Comparison of ENCODE assay signal across 9 mouse cellular contexts in genomic region chr11:77497851-77498250, GRCm38 (mm10). TPM values are rescaled to one million over a fixed set of nuclear protein-coding genes. Genes with fewer than 3 reads are reported as not detected.
A peak's percentile ranks its signal among the peaks of the same experiment; 100 is the strongest.
DNase-seq lines count a peak whose midpoint lies in the region; ATAC-seq and TF ChIP-seq lines count a peak whose summit lies in the region.
"Had no signal": no experiment of that assay in that cellular context is flagged by ENCODE, and none has a peak within 500 bp of the region (broad histone marks: within the 10 kb centered on the region; RNA-seq: fewer than 3 reads in every experiment).

No protein-coding gene starts in this region.

- H3K36me3 ChIP-seq in heart, embryonic 11.5 days (ENCODE audit: control insufficient read depth, insufficient read depth, low read length): peaks cover 16% of the 10 kb centered on the region
- H3K36me3 ChIP-seq in limb, embryonic 10.5 days: peaks cover 55% of the 10 kb centered on the region
- H3K36me3 ChIP-seq in midbrain, postnatal 0 days (ENCODE audit: insufficient read depth, low read length): peaks cover 27% of the 10 kb centered on the region

- H3K27ac ChIP-seq in left cerebral cortex, adult 2 months: peak overlapping the region; percentile 84
- H3K27ac ChIP-seq in heart, embryonic 11.5 days (ENCODE audit: low read depth, low read length): peak overlapping the region; percentile 94
- H3K27ac ChIP-seq in limb, embryonic 10.5 days: peak overlapping the region; percentile 88
- H3K27ac ChIP-seq in midbrain, postnatal 0 days (ENCODE audit: low read depth, low read length): 0 out of 2 replicates have a peak overlapping the region, but pooled peaks have one; percentile 0

- ATAC-seq in heart, embryonic 11.5 days (replicated peaks; ENCODE audit: insufficient number of reproducible peaks, low FRiP score, low TSS enrichment): no peak
- ATAC-seq in midbrain, postnatal 0 days (ENCODE audit: low FRiP score): no peak
- ATAC-seq in megakaryocyte-erythroid progenitor cell, adult 5-6 weeks (replicated peaks; ENCODE audit: low FRiP score, low TSS enrichment, poor library complexity, severe bottlenecking): no peak

- peak overlapping the region; percentile 58 for H3K9ac ChIP-seq in heart, embryonic 11.5 days (ENCODE audit: low read depth, low read length)
- no peak overlapping the region for H3K9ac ChIP-seq in midbrain, postnatal 0 days (replicated peaks; ENCODE audit: low read length, poor library complexity, severe bottlenecking)

- no peaks in the 10 kb centered on the region for H3K27me3 ChIP-seq in heart, embryonic 11.5 days (ENCODE audit: control insufficient read depth, insufficient read depth, low read length)
- no peaks in the 10 kb centered on the region for H3K27me3 ChIP-seq in limb, embryonic 10.5 days (ENCODE audit: low read depth, poor library complexity, severe bottlenecking)
- no peaks in the 10 kb centered on the region for H3K27me3 ChIP-seq in midbrain, postnatal 0 days (ENCODE audit: insufficient read depth, low read length)

- WGBS in heart, embryonic 11.5 days (ENCODE audit: insufficient replicate concordance): 30% methylated on average over 4 of the region's 4 CpGs
- WGBS in limb, embryonic 10.5 days: 34% methylated on average over 4 of the region's 4 CpGs
- 44% methylated on average over 4 of the region's 4 CpGs for WGBS in midbrain, postnatal 0 days

- no peak for DNase-seq in left cerebral cortex, adult 2 months (ENCODE audit: extremely low spot score in 1 of 2, low spot score in 2 of 2)
- no peak for DNase-seq in left cerebral cortex, adult 9 months (ENCODE audit: low spot score in 2 of 2)
- DNase-seq in limb, embryonic 10.5 days (ENCODE audit: low spot score): no peak
- no peak for DNase-seq in midbrain, postnatal 0 days (ENCODE audit: low spot score)
- DNase-seq in adrenal gland, postnatal 4 days (ENCODE audit: low spot score in 2 of 2): no peak
- DNase-seq in cerebellum, postnatal 36 days: no peak

- H3K4me1 ChIP-seq in heart, embryonic 11.5 days (ENCODE audit: control insufficient read depth, insufficient read depth, low read length): peaks cover 44% of the 10 kb centered on the region
- peaks cover 79% of the 10 kb centered on the region for H3K4me1 ChIP-seq in limb, embryonic 10.5 days
- H3K4me1 ChIP-seq in midbrain, postnatal 0 days (ENCODE audit: insufficient read depth, low read length): peaks cover 9% of the 10 kb centered on the region; the same call in 1 of the 2 replicates

- no peaks in the 10 kb centered on the region for H3K9me3 ChIP-seq in heart, embryonic 11.5 days (replicated peaks; ENCODE audit: control insufficient read depth, low read length)
- no peaks in the 10 kb centered on the region for H3K9me3 ChIP-seq in limb, embryonic 10.5 days (replicated peaks)
- no peaks in the 10 kb centered on the region for H3K9me3 ChIP-seq in midbrain, postnatal 0 days (ENCODE audit: low read length)

- peak overlapping the region; percentile 37 for H3K4me2 ChIP-seq in heart, embryonic 11.5 days
- H3K4me2 ChIP-seq in midbrain, postnatal 0 days (ENCODE audit: low read depth, low read length, poor library complexity, severe bottlenecking): no peak overlapping the region

- no peak for TF ChIP-seq CTCF in left cerebral cortex, adult 2 months (IDR thresholded peaks at IDR 0.05)
- TF ChIP-seq CTCF in midbrain, postnatal 0 days (IDR thresholded peaks at IDR 0.05): no peak

- H3K4me3 ChIP-seq in left cerebral cortex, adult 2 months: no peak overlapping the region
- no peak overlapping the region; the same call in 1 of the 2 replicates for H3K4me3 ChIP-seq in heart, embryonic 11.5 days (ENCODE audit: low read depth, low read length)
- peak overlapping the region; percentile 34 for H3K4me3 ChIP-seq in limb, embryonic 10.5 days
- no peak overlapping the region for H3K4me3 ChIP-seq in midbrain, postnatal 0 days (ENCODE audit: low read depth, low read length)

- intact Hi-C loops in left cerebral cortex, adult 2 months (cut with DNase I): loop anchor here (10.0 kb wide), 1 partner anchor 487 kb away; the partner anchor contains the start of gene Phf12

RNA-seq across cellular contexts. Expression of gene Git1, which starts 4.5 kb away (rescaled TPM):
- 100 to 1,000 TPM; 297 to 305 TPM for total RNA-seq in left cerebral cortex, adult 2 months (2021)
- polyA plus RNA-seq in heart, embryonic 11.5 days (2014; fragmentation: Nextera tagmentation; extraction: Ambion mirVana): 13.3 and 15.1 TPM in 2 replicates
- 13.6 and 14.8 TPM in 2 replicates for polyA plus RNA-seq in limb, embryonic 10.5 days (2016; fragmentation: Nextera tagmentation; extraction: Ambion mirVana)
- total RNA-seq in midbrain, postnatal 0 days (2014; rRNA removed): 111 and 143 TPM in 2 replicates
- polyA plus RNA-seq in midbrain, postnatal 0 days (2015; fragmentation: Nextera tagmentation; extraction: Ambion mirVana): 18.5 and 19.6 TPM in 2 replicates
- 28.7 and 37.5 TPM in 2 replicates for total RNA-seq in megakaryocyte-erythroid progenitor cell, adult 5-6 weeks (2014; fragmentation: Nextera tagmentation)
- 10.9 and 13.6 TPM in 2 replicates for total RNA-seq in megakaryocyte-erythroid progenitor cell, adult 5-6 weeks (2017)
- 10 to 100 TPM; 79.8 to 87.9 TPM for total RNA-seq in adrenal gland, postnatal 4 days (2021)

RNA-seq across cellular contexts. Expression of gene Ankrd13b, which starts 8.4 kb away (rescaled TPM):
- 10 to 100 TPM; 89.7 to 91.7 TPM for total RNA-seq in left cerebral cortex, adult 2 months (2021)
- polyA plus RNA-seq in heart, embryonic 11.5 days (2014; fragmentation: Nextera tagmentation; extraction: Ambion mirVana): 3.0 and 3.4 TPM in 2 replicates
- 12.5 and 13.4 TPM in 2 replicates for polyA plus RNA-seq in limb, embryonic 10.5 days (2016; fragmentation: Nextera tagmentation; extraction: Ambion mirVana)
- total RNA-seq in midbrain, postnatal 0 days (2014; rRNA removed): 70.3 and 75.5 TPM in 2 replicates
- polyA plus RNA-seq in midbrain, postnatal 0 days (2015; fragmentation: Nextera tagmentation; extraction: Ambion mirVana): 41.5 and 43.6 TPM in 2 replicates
- total RNA-seq in megakaryocyte-erythroid progenitor cell, adult 5-6 weeks (2014; fragmentation: Nextera tagmentation): 25.8 and 26.4 TPM in 2 replicates
- 8.3 and 11.7 TPM in 2 replicates for total RNA-seq in megakaryocyte-erythroid progenitor cell, adult 5-6 weeks (2017)
- total RNA-seq in adrenal gland, postnatal 4 days (2021): 10 to 100 TPM; 16.3 to 21.8 TPM

RNA-seq across cellular contexts. Expression of gene Abhd15, which starts 17.1 kb away (rescaled TPM):
- total RNA-seq in left cerebral cortex, adult 2 months (2021): 1 to 10 TPM; 1.4 to 1.7 TPM
- polyA plus RNA-seq in heart, embryonic 11.5 days (2014; fragmentation: Nextera tagmentation; extraction: Ambion mirVana): 0.82 and 1.5 TPM in 2 replicates
- polyA plus RNA-seq in limb, embryonic 10.5 days (2016; fragmentation: Nextera tagmentation; extraction: Ambion mirVana): 1.4 and 2.0 TPM in 2 replicates
- 3.6 and 4.2 TPM in 2 replicates for total RNA-seq in midbrain, postnatal 0 days (2014; rRNA removed)
- 1.6 and 1.8 TPM in 2 replicates for polyA plus RNA-seq in midbrain, postnatal 0 days (2015; fragmentation: Nextera tagmentation; extraction: Ambion mirVana)
- total RNA-seq in megakaryocyte-erythroid progenitor cell, adult 5-6 weeks (2014; fragmentation: Nextera tagmentation): 2.1 and 2.2 TPM in 2 replicates
- total RNA-seq in megakaryocyte-erythroid progenitor cell, adult 5-6 weeks (2017): 0.70 and 4.1 TPM in 2 replicates
- 10 to 100 TPM; 12.4 to 17.0 TPM for total RNA-seq in adrenal gland, postnatal 4 days (2021)

RNA-seq across cellular contexts. Expression of gene Trp53i13, which starts 17.9 kb away (rescaled TPM):
- total RNA-seq in left cerebral cortex, adult 2 months (2021): 1 to 10 TPM; 3.6 to 5.0 TPM
- 23.0 and 24.8 TPM in 2 replicates for polyA plus RNA-seq in heart, embryonic 11.5 days (2014; fragmentation: Nextera tagmentation; extraction: Ambion mirVana)
- polyA plus RNA-seq in limb, embryonic 10.5 days (2016; fragmentation: Nextera tagmentation; extraction: Ambion mirVana): 33.4 and 38.7 TPM in 2 replicates
- total RNA-seq in midbrain, postnatal 0 days (2014; rRNA removed): 7.5 and 7.8 TPM in 2 replicates
- polyA plus RNA-seq in midbrain, postnatal 0 days (2015; fragmentation: Nextera tagmentation; extraction: Ambion mirVana): 11.4 and 11.5 TPM in 2 replicates
- 3.8 and 11.1 TPM in 2 replicates for total RNA-seq in megakaryocyte-erythroid progenitor cell, adult 5-6 weeks (2014; fragmentation: Nextera tagmentation)
- total RNA-seq in megakaryocyte-erythroid progenitor cell, adult 5-6 weeks (2017): 0.66 and 0.76 TPM in 2 replicates
- 10 to 100 TPM; 17.5 to 19.1 TPM for total RNA-seq in adrenal gland, postnatal 4 days (2021)

RNA-seq across cellular contexts. Expression of gene Gm10392, which starts 21.1 kb away (rescaled TPM):
- total RNA-seq in left cerebral cortex, adult 2 months (2021): not detected
- 0.13 TPM in 1 of 2 replicates, not detected in the other for polyA plus RNA-seq in heart, embryonic 11.5 days (2014; fragmentation: Nextera tagmentation; extraction: Ambion mirVana)
- polyA plus RNA-seq in limb, embryonic 10.5 days (2016; fragmentation: Nextera tagmentation; extraction: Ambion mirVana): 0.14 TPM in 1 of 2 replicates, not detected in the other
- not detected in 2 replicates for total RNA-seq in midbrain, postnatal 0 days (2014; rRNA removed)
- polyA plus RNA-seq in midbrain, postnatal 0 days (2015; fragmentation: Nextera tagmentation; extraction: Ambion mirVana): not detected in 2 replicates
- total RNA-seq in megakaryocyte-erythroid progenitor cell, adult 5-6 weeks (2014; fragmentation: Nextera tagmentation): 0.69 and 1.3 TPM in 2 replicates
- total RNA-seq in megakaryocyte-erythroid progenitor cell, adult 5-6 weeks (2017): not detected in 2 replicates
- not detected for total RNA-seq in adrenal gland, postnatal 4 days (2021)
- polyA plus RNA-seq: large intestine, adult 2 months had no signal

Comparison
In these comparisons a context has a peak if more than half of its experiments do, and no peak if none do; other contexts are left out.
1. H3K27ac ChIP-seq: peak in every context shown above with its lines; median percentile 94 in heart, embryonic 11.5 days; 88 in limb, embryonic 10.5 days; 84 in left cerebral cortex, adult 2 months; 0 in midbrain, postnatal 0 days.